Mouse (Mus musculus) CH12.LX (cell line): ENCODE measurements around the gene Btbd3. TPM values are rescaled to one million over a fixed set of nuclear protein-coding genes. Genes with fewer than 3 reads are reported as not detected.

Experiments
- DNase-seq: peaks from one replicate; pipeline ENCODE4 v3.0.0-alpha.2; 2013; ENCODE audit errors: extremely low read depth
- H3K27ac ChIP-seq: 2 replicates; pipeline ENCODE4 v1.5.1; 2012; ENCODE audit warnings: low read depth, mild to moderate bottlenecking, control low read depth, moderate library complexity; ENCODE audit not compliant: insufficient read depth
- H3K27me3 ChIP-seq: replicated peaks from 2 replicates; pipeline ENCODE3; 2012; ENCODE audit warnings: inconsistent platforms
- H3K36me3 ChIP-seq, 2 experiments: replicated peaks in 1 of 2; 2 replicates each; pipeline versions ENCODE3 to v1.6.1; 2012; ENCODE audit warnings: inconsistent platforms in 1 of 2, low read length in 1 of 2, mild to moderate bottlenecking in 1 of 2, mixed read lengths in 1 of 2, moderate library complexity in 1 of 2; ENCODE audit not compliant: control insufficient read depth in 1 of 2, insufficient read depth in 1 of 2
- H3K4me1 ChIP-seq, 2 experiments: 2 replicates each; pipeline ENCODE4 v1.6.1; 2012; ENCODE audit warnings: inconsistent platforms in 1 of 2, moderate library complexity in 1 of 2; ENCODE audit not compliant: insufficient read depth in 2 of 2, control insufficient read depth in 1 of 2
- H3K4me2 ChIP-seq: 2 replicates; pipeline ENCODE4 v1.6.1; 2012; ENCODE audit warnings: low read depth, mild to moderate bottlenecking, control low read depth; ENCODE audit not compliant: poor library complexity, insufficient read depth, severe bottlenecking
- H3K4me3 ChIP-seq, 3 experiments: fragments of 150-350 bp in 1 of 3; sonication (generic) in 1 of 3; replicated peaks in 1 of 3; 2 replicates each; pipeline versions ENCODE3 to v1.5.1; 2011 to 2012; ENCODE audit warnings: low read depth in 2 of 3, low read length in 2 of 3, mild to moderate bottlenecking in 2 of 3, moderate library complexity in 2 of 3, control low read depth in 1 of 3, improper control_type of control experiment in 1 of 3, inconsistent platforms in 1 of 3, mixed read lengths in 1 of 3; ENCODE audit not compliant: poor library complexity in 1 of 3
- H3K79me2 ChIP-seq: replicated peaks from 2 replicates; pipeline ENCODE4 v1.6.1; 2012; ENCODE audit warnings: mild to moderate bottlenecking, moderate library complexity; ENCODE audit not compliant: control insufficient read depth, poor library complexity, insufficient read depth, severe bottlenecking; ENCODE audit errors: extremely low read depth
- H3K9ac ChIP-seq: 2 replicates; pipeline ENCODE4 v1.6.1; 2012; ENCODE audit warnings: low read depth, mild to moderate bottlenecking, control low read depth, moderate library complexity; ENCODE audit not compliant: insufficient read depth
- H3K9me3 ChIP-seq: replicated peaks from 2 replicates; pipeline ENCODE3; 2012; ENCODE audit warnings: low read length, inconsistent platforms, mixed read lengths
- CHD2 ChIP-seq: IDR thresholded peaks from 2 replicates; pipeline ENCODE4 v1.6.1; 2011; ENCODE audit warnings: low read length, improper control_type of control experiment
- CTCF ChIP-seq, 2 experiments: IDR thresholded peaks in 1 of 2; conservative IDR thresholded peaks in 1 of 2; 2 replicates each; pipeline ENCODE4 v1.5.1; 2011 to 2012; ENCODE audit warnings: low read depth in 2 of 2, low read length in 2 of 2, improper control_type of control experiment in 1 of 2, inconsistent platforms in 1 of 2, mild to moderate bottlenecking in 1 of 2, moderate library complexity in 1 of 2
- E2F4 ChIP-seq: IDR thresholded peaks from 2 replicates; pipeline ENCODE4 v1.6.1; 2011; ENCODE audit warnings: low read depth, low read length, improper control_type of control experiment; ENCODE audit not compliant: insufficient replicate concordance
- ELF1 ChIP-seq: IDR thresholded peaks from 2 replicates; pipeline ENCODE4 v1.6.1; 2014; ENCODE audit warnings: low read depth, mild to moderate bottlenecking, inconsistent platforms, low read length, improper control_type of control experiment
- EP300 ChIP-seq: IDR thresholded peaks from 2 replicates; pipeline ENCODE4 v1.6.1; 2011; ENCODE audit warnings: low read length, improper control_type of control experiment
- ETS1 ChIP-seq: conservative IDR thresholded peaks from 2 replicates; pipeline ENCODE4 v1.6.1; 2012; ENCODE audit warnings: low read depth, mild to moderate bottlenecking, inconsistent platforms, low read length, improper control_type of control experiment, moderate library complexity
- GABPA ChIP-seq: IDR thresholded peaks from 2 replicates; pipeline ENCODE4 v1.6.1; 2012; ENCODE audit warnings: low read depth, low read length, improper control_type of control experiment, inconsistent platforms; ENCODE audit not compliant: insufficient replicate concordance
- HCFC1 ChIP-seq: IDR thresholded peaks from 2 replicates; pipeline ENCODE4 v1.6.1; 2012; ENCODE audit warnings: low read depth, mild to moderate bottlenecking, inconsistent platforms, low read length, improper control_type of control experiment
- IRF4 ChIP-seq: IDR thresholded peaks from 2 replicates; pipeline ENCODE4 v1.6.1; 2014; ENCODE audit warnings: low read depth, mild to moderate bottlenecking, inconsistent platforms, low read length, improper control_type of control experiment
- MEF2A ChIP-seq: IDR thresholded peaks from 2 replicates; pipeline ENCODE4 v1.6.1; 2014; ENCODE audit warnings: low read depth, mild to moderate bottlenecking, inconsistent platforms, low read length, improper control_type of control experiment, borderline replicate concordance
- MXI1 ChIP-seq: IDR thresholded peaks from 2 replicates; pipeline ENCODE4 v1.6.1; 2011; ENCODE audit warnings: mild to moderate bottlenecking, low read depth, low read length, improper control_type of control experiment
- MYC ChIP-seq: IDR thresholded peaks from 2 replicates; pipeline ENCODE4 v1.6.1; 2011; ENCODE audit warnings: low read depth, mild to moderate bottlenecking, improper control_type of control experiment, low read length
- NELFE ChIP-seq: IDR thresholded peaks from 2 replicates; pipeline ENCODE4 v1.6.1; 2011; ENCODE audit warnings: low read depth, low read length, improper control_type of control experiment
- NRF1 ChIP-seq: IDR thresholded peaks from 2 replicates; pipeline ENCODE4 v1.6.1; 2014; ENCODE audit warnings: low read depth, mild to moderate bottlenecking, inconsistent platforms, low read length, improper control_type of control experiment, moderate library complexity
- PAX5 ChIP-seq: IDR thresholded peaks from 2 replicates; pipeline ENCODE4 v1.6.1; 2012; ENCODE audit warnings: low read length, inconsistent platforms, mixed read lengths
- RAD21 ChIP-seq: IDR thresholded peaks from 2 replicates; pipeline ENCODE4 v1.6.1; 2011; ENCODE audit warnings: low read depth, mild to moderate bottlenecking, low read length, improper control_type of control experiment, moderate library complexity
- RCOR1 ChIP-seq: conservative IDR thresholded peaks from 2 replicates; pipeline ENCODE4 v1.6.1; 2012; ENCODE audit warnings: low read depth, mild to moderate bottlenecking, inconsistent platforms, low read length, improper control_type of control experiment
- SMC3 ChIP-seq: IDR thresholded peaks from 2 replicates; pipeline ENCODE4 v1.6.1; 2011; ENCODE audit warnings: low read depth, low read length, improper control_type of control experiment
- TBP ChIP-seq: conservative IDR thresholded peaks from 2 replicates; pipeline ENCODE4 v1.6.1; 2011; ENCODE audit warnings: low read depth, low read length, improper control_type of control experiment
- TCF12 ChIP-seq: IDR thresholded peaks from 2 replicates; pipeline ENCODE4 v1.6.1; 2014; ENCODE audit warnings: low read depth, mild to moderate bottlenecking, inconsistent platforms, low read length, improper control_type of control experiment
- USF1 ChIP-seq: IDR thresholded peaks from 2 replicates; pipeline ENCODE4 v1.6.1; 2014; ENCODE audit warnings: low read depth, mild to moderate bottlenecking, inconsistent platforms, low read length, improper control_type of control experiment
- USF2 ChIP-seq: conservative IDR thresholded peaks from 2 replicates; pipeline ENCODE4 v1.6.1; 2011; ENCODE audit warnings: low read depth, low read length, improper control_type of control experiment
- ZC3H11A ChIP-seq: IDR thresholded peaks from 2 replicates; pipeline ENCODE4 v1.6.1; 2012; ENCODE audit warnings: low read depth, mild to moderate bottlenecking, inconsistent platforms, low read length, improper control_type of control experiment
- ZNF384 ChIP-seq: IDR thresholded peaks from 2 replicates; pipeline ENCODE4 v1.6.1; 2012; ENCODE audit warnings: low read depth, low read length, improper control_type of control experiment, inconsistent platforms
- dilution Hi-C: fragments of 300-500 bp; cut with MboI; formaldehyde crosslinking; loops from 2 replicates; pipeline ENCODE4 v1.14.3; 2020; ENCODE audit warnings: low sequenced_read_pairs; ENCODE audit not compliant: extremely low pct_unique_long_range_greater_than_20kb, extremely low pct_ligation_motif_present
- in situ Hi-C: fragments of 300-500 bp; cut with MboI; formaldehyde crosslinking; loops from 3 replicates; pipeline ENCODE4 v1.14.3; 2019; ENCODE audit warnings: low sequenced_read_pairs, low pct_ligation_motif_present, low pct_unique_long_range_greater_than_20kb, mixed read lengths
- polyA plus RNA-seq: library from polyadenylated mRNA; unstranded; fragments of >175 nt; gene quantifications from 2 replicates; pipeline ENCODE4 v1.2.1, GENCODE M21; 2012; ENCODE audit warnings: low read depth; ENCODE audit not compliant: insufficient read length
- total RNA-seq, 2 experiments: library from RNA; depleted of rRNA; stranded (reverse); fragments of 300-350 nt in 1 of 2; fragments of >200 nt in 1 of 2; gene quantifications; 2 replicates each; pipeline ENCODE4 v1.2.3; 2012 to 2014

Btbd3 gene
- total RNA-seq (2012; rRNA removed) (not detected in 2 replicates), total RNA-seq (2014; rRNA removed) (not detected in 2 replicates), polyA plus RNA-seq (not detected in 2 replicates)

DNA sequence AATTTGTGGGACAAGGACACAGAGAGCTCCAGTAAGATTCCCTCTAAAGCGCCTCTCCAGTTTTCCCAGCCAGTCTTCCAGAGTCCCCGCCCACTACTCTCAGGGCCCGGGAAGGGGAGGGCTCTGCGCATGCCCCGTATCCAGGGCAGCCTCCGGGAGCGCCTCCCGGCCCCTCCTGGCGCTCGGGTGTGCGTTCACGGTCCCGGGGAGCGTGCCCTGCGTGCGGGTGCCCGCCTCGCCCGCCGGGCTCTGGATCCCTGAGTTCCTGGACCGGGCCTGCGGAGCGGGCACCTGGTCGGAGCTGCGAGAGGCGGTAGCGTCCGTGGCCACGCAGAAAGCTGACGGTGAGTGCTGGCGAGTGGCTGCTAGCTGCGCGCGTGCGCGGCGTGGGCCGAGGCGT lies at the start of gene Btbd3:
Gene Btbd3, plus strand, starts transcription at position 155 of the 400 bp plus-strand sequence.
- TF ChIP-seq CTCF (conservative IDR thresholded peaks at IDR 0.05 in 1 of 2, IDR thresholded peaks at IDR 0.05 in 1 of 2; ENCODE audit: low read depth in 2 of 2, low read length in 2 of 2) (no peak), MEF2A (no peak), E2F4 (no peak), NRF1 (no peak), GABPA (no peak), SMC3 (no peak), MYC (no peak), CHD2 (no peak), ZC3H11A (no peak), ELF1 (no peak), EP300 (no peak), HCFC1 (no peak), MXI1 (no peak), RCOR1 (no peak), USF1 (no peak), TBP (no peak), NELFE (no peak), ETS1 (no peak), USF2 (no peak), IRF4 (no peak)
- TF ChIP-seq, all 38 proteins: peak for 0
- no peaks in the 10 kb centered on the region for H3K4me1 ChIP-seq
- in situ Hi-C loops (no loop called here), dilution Hi-C loops (no loop called here)
- H3K79me2 ChIP-seq: no peaks in the 10 kb centered on the region
- no peaks in the 10 kb centered on the region for H3K36me3 ChIP-seq
- no peak within 1 kb of the TSS for H3K9ac ChIP-seq
- H3K27ac ChIP-seq: no peak within 1 kb of the TSS
- no peak within 1 kb of the TSS for H3K4me3 ChIP-seq
- peaks cover 43% of the 10 kb centered on the region for H3K9me3 ChIP-seq
- H3K27me3 ChIP-seq: no peaks in the 10 kb centered on the region
- no peak for DNase-seq
- no peak within 1 kb of the TSS for H3K4me2 ChIP-seq

DNA sequence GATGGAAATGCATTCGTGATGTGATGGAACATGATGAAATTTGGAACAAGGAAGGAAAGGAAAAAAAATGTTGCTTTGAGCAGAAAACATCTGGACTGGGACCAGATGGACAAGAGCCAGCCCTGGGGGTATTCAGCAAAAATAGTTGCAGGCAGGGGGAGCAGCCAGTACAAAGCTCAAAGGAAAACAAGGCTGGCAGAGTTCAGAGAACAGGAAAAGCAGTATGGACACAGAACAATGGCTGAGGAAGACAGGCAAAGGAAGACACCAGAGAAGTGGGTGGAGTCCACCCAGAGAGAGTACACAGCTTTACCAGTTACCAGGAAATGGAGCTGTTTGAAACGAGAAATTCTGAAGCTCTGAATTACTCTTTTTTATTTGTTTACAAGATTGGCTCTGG lies 40.8 kb upstream of the Btbd3 start:
- DNase-seq: no peak
- dilution Hi-C loops: no loop called here
- no peaks in the 10 kb centered on the region for H3K27me3 ChIP-seq
- no peak overlapping the region for H3K4me3 ChIP-seq
- no peaks in the 10 kb centered on the region for H3K79me2 ChIP-seq
- H3K4me2 ChIP-seq: no peak overlapping the region
- no peak overlapping the region for H3K27ac ChIP-seq
- H3K36me3 ChIP-seq: no peaks in the 10 kb centered on the region
- peaks cover 25% of the 10 kb centered on the region for H3K9me3 ChIP-seq
- in situ Hi-C loops: no loop called here
- no peaks in the 10 kb centered on the region for H3K4me1 ChIP-seq
- no peak overlapping the region for H3K9ac ChIP-seq
- no peak for TF ChIP-seq USF2
- TF ChIP-seq TBP: no peak
- TF ChIP-seq TCF12: no peak
- no peak for TF ChIP-seq ZNF384
- TF ChIP-seq RAD21: no peak
- TF ChIP-seq PAX5: no peak
- TF ChIP-seq MEF2A: no peak
